Mouse (Mus musculus) thymus, adult 2 months (tissue): ENCODE data around the gene Col6a4. TPM values are rescaled to one million over a fixed set of nuclear protein-coding genes. Genes with fewer than 3 reads are reported as not detected.

Experiments used
- DNase-seq: peaks from one replicate; pipeline ENCODE4 v3.0.0; 2021
- H3K27ac ChIP-seq: fragments of 200-500 bp; 2 replicates; pipeline ENCODE4 v1.5.1; 2012; ENCODE audit warnings: low read length, control low read depth; ENCODE audit not compliant: control insufficient read depth, insufficient read depth
- H3K27me3 ChIP-seq: fragments of 200-500 bp; 2 replicates; pipeline ENCODE4 v1.6.1; 2012; ENCODE audit warnings: mild to moderate bottlenecking, low read length, moderate library complexity, mixed read lengths; ENCODE audit not compliant: control insufficient read depth, insufficient read depth
- H3K36me3 ChIP-seq: fragments of 200-500 bp; 2 replicates; pipeline ENCODE4 v1.6.1; 2012; ENCODE audit warnings: mild to moderate bottlenecking, low read length, moderate library complexity; ENCODE audit not compliant: control insufficient read depth, insufficient read depth
- H3K4me1 ChIP-seq: fragments of 200-500 bp; replicated peaks from 2 replicates; pipeline ENCODE4 v1.6.1; 2012; ENCODE audit warnings: low read length; ENCODE audit not compliant: control insufficient read depth, insufficient read depth
- H3K4me3 ChIP-seq: fragments of 200-500 bp; 2 replicates; pipeline ENCODE4 v1.5.1; 2012; ENCODE audit warnings: mild to moderate bottlenecking, low read length, control low read depth, moderate library complexity; ENCODE audit not compliant: control insufficient read depth, insufficient read depth
- CTCF ChIP-seq: fragments of 200-500 bp; IDR thresholded peaks from 2 replicates; pipeline ENCODE4 v1.5.1; 2012; ENCODE audit warnings: mild to moderate bottlenecking, control low read depth, low read length, moderate library complexity, borderline replicate concordance; ENCODE audit not compliant: control insufficient read depth, poor library complexity, insufficient read depth; ENCODE audit errors: extremely low read depth
- POLR2A ChIP-seq: fragments of 200-500 bp; IDR thresholded peaks from 2 replicates; pipeline ENCODE4 v1.6.1; 2012; ENCODE audit warnings: mild to moderate bottlenecking, low read length, control low read depth, moderate library complexity; ENCODE audit not compliant: control insufficient read depth, poor library complexity, insufficient read depth; ENCODE audit errors: extremely low read depth
- WGBS: fragments of 180-500 bp; shearing (Covaris S2); methylation state at CpG from one replicate; pipeline ENCODE4 v1.1.7; 2018; 5-methylcytosine and 5-hydroxymethylcytosine counted together
- polyA plus RNA-seq: library from polyadenylated mRNA; depleted of rRNA; stranded (reverse); fragments of >200 nt; gene quantifications from 2 replicates; pipeline ENCODE4 v1.2.3, GENCODE M21; 2012

Col6a4 gene
- polyA plus RNA-seq, 1 experiment = 3.2 TPM

DNA sequence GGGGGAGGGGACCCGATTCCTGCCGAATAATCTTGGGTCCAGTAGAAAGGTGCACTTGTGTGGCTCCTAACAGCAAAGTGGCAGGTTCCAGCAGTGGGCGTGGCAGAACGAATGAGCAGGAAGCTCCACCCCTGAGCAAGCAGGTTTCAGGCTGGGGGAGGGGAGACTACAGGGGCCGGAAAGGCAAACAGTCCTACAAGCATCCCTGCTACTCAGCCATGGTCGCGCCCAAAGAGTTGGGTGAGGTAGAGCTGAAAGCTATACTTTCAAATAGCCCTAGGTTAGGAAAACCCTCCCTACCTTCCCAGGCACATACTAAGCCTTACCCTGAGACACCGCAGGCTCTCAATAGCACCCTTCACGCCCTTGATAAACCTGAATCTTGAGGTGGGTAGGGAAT, 9.7 kb upstream of the Col6a4 start:
- Histone ChIP-seq H3K4me1 (no peaks in the 10 kb centered on the region), H3K36me3 (no peaks in the 10 kb centered on the region), H3K4me3 (no peak overlapping the region), H3K27me3 (no peaks in the 10 kb centered on the region), H3K27ac (no peak overlapping the region)
- WGBS = 90% methylated on average over 9 of the region's 9 CpGs
- TF ChIP-seq POLR2A (no peak), CTCF (no peak)
- no peak for DNase-seq

GRCm38 (mm10) chr9:106104401-106104800, 7.8 kb upstream of the Col6a4 start:
- no peak for DNase-seq
- 88% methylated on average over 7 of the region's 7 CpGs for WGBS

GRCm38 (mm10) chr9:106101166-106101565, 4.6 kb upstream of the Col6a4 start:
- no peak for TF ChIP-seq POLR2A
- H3K4me1 ChIP-seq = no peaks in the 10 kb centered on the region
- 70% methylated on average over 5 of the region's 5 CpGs for WGBS
- no peaks in the 10 kb centered on the region for H3K27me3 ChIP-seq
- no peak for DNase-seq
- H3K4me3 ChIP-seq = no peak overlapping the region
- no peaks in the 10 kb centered on the region for H3K36me3 ChIP-seq
- H3K27ac ChIP-seq = no peak overlapping the region

More at GRCm38 (mm10) chr9:106104401-106104800, 7.8 kb upstream of the Col6a4 start:
- TF ChIP-seq POLR2A (no peak), CTCF (no peak)
- H3K4me3 ChIP-seq = no peak overlapping the region
- no peaks in the 10 kb centered on the region for H3K36me3 ChIP-seq
- H3K27ac ChIP-seq = no peak overlapping the region
- H3K4me1 ChIP-seq = no peaks in the 10 kb centered on the region
- H3K27me3 ChIP-seq = no peaks in the 10 kb centered on the region

- DNase-seq = no peak
- 76% methylated on average over 9 of the region's 9 CpGs for WGBS
Measured at GRCm38 (mm10) chr9:106100262-106100661, 3.7 kb upstream of the Col6a4 start.

DNA sequence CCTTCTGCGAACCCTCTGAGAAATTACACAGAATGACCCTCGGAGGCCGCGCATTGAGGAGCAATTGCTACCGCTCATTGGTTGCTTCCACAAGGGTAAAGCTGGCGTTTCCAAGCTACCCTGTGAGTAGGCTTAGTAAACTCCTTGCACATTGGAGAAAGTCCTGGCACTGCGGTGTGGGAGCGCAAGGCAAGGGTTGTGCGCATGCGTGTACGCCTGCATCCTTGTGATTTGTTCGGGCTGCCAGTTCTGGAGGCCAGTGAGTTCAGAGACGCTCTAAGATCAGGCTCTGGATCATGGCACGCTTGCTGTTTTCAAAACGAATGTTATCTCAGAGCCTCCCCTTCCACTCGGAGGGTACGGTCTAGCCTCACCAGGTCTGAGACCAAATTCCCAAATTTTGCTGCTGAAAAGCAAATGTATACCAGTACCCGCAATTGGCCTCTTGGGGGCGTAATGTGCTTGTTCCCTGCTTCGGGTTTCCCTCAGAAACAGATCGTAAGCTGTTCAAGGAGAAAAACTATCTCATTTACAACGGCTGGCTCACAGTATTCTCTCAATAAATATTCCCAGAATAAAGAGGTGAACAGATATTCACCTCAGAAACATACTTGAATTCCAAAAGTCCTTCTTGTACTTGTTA, 2.9 kb upstream of the Col6a4 start:
- WGBS = 68% methylated on average over 22 of the region's 22 CpGs
- no peaks in the 10 kb centered on the region for H3K4me1 ChIP-seq
- no peaks in the 10 kb centered on the region for H3K27me3 ChIP-seq
- no peak for DNase-seq
- H3K36me3 ChIP-seq = no peaks in the 10 kb centered on the region
- TF ChIP-seq POLR2A (no peak), CTCF (no peak)
- no peak overlapping the region for H3K4me3 ChIP-seq
- H3K27ac ChIP-seq = no peak overlapping the region

More at GRCm38 (mm10) chr9:106100262-106100661, 3.7 kb upstream of the Col6a4 start:
- Histone ChIP-seq H3K4me1 (no peaks in the 10 kb centered on the region), H3K27me3 (no peaks in the 10 kb centered on the region), H3K27ac (no peak overlapping the region), H3K4me3 (no peak overlapping the region), H3K36me3 (no peaks in the 10 kb centered on the region)
- TF ChIP-seq CTCF (no peak), POLR2A (no peak)

- Histone ChIP-seq H3K4me1 (no peaks in the 10 kb centered on the region), H3K27ac (no peak overlapping the region), H3K27me3 (no peaks in the 10 kb centered on the region), H3K36me3 (no peaks in the 10 kb centered on the region), H3K4me3 (no peak overlapping the region)
- 91% methylated on average over 5 of the region's 5 CpGs for WGBS
- no peak for TF ChIP-seq POLR2A
- no peak for TF ChIP-seq CTCF
- no peak for DNase-seq
Measured at GRCm38 (mm10) chr9:106081528-106081927, 15.1 kb downstream of the Col6a4 start.
